Mouse (Mus musculus) heart, embryonic 12.5 days (tissue): ENCODE measurements around the gene Trip12. TPM values are rescaled to one million over a fixed set of nuclear protein-coding genes. Genes with fewer than 3 reads are reported as not detected.

ENCODE experiments used
- ATAC-seq: fragments of 200-750 bp; cut with Nextera tagmentation; 2 replicates; pipeline ENCODE4 v1.8.0; 2017; ENCODE audit warnings: moderate TSS enrichment, moderate library complexity; ENCODE audit not compliant: insufficient number of reproducible peaks, low FRiP score
- H3K27ac ChIP-seq: fragments of 300-500 bp; sonication (generic); 2 replicates; pipeline ENCODE4 v1.5.1; 2016; ENCODE audit warnings: mild to moderate bottlenecking, moderate library complexity; ENCODE audit not compliant: poor library complexity, severe bottlenecking
- H3K27me3 ChIP-seq: fragments of 300-500 bp; sonication (generic); replicated peaks from 2 replicates; pipeline ENCODE4 v1.6.1; 2016; ENCODE audit warnings: mild to moderate bottlenecking, moderate library complexity
- H3K36me3 ChIP-seq: fragments of 300-500 bp; sonication (generic); 2 replicates; pipeline ENCODE4 v1.6.1; 2016; ENCODE audit warnings: mild to moderate bottlenecking, moderate library complexity
- H3K4me1 ChIP-seq: fragments of 300-500 bp; sonication (generic); replicated peaks from 2 replicates; pipeline ENCODE4 v1.6.1; 2016; ENCODE audit warnings: mild to moderate bottlenecking
- H3K4me2 ChIP-seq: fragments of 300-500 bp; sonication (generic); 2 replicates; pipeline ENCODE4 v1.6.1; 2016; ENCODE audit warnings: mild to moderate bottlenecking, moderate library complexity
- H3K4me3 ChIP-seq: fragments of 300-500 bp; sonication (generic); 2 replicates; pipeline ENCODE4 v1.5.1; 2016; ENCODE audit warnings: mild to moderate bottlenecking
- H3K9ac ChIP-seq: fragments of 300-500 bp; sonication (generic); 2 replicates; pipeline ENCODE4 v1.6.1; 2016; ENCODE audit warnings: mild to moderate bottlenecking, moderate library complexity
- H3K9me3 ChIP-seq: fragments of 300-500 bp; sonication (generic); replicated peaks from 2 replicates; pipeline ENCODE4 v1.6.1; 2016; ENCODE audit warnings: mild to moderate bottlenecking, moderate library complexity
- WGBS: fragments of 180-500 bp; shearing (Covaris S2); methylation state at CpG from one replicate; pipeline ENCODE4 v1.1.7; 2016; 5-methylcytosine and 5-hydroxymethylcytosine counted together
- microRNA-seq: library from miRNA; unstranded; fragments of <30 nt; microRNA quantifications from one replicate; pipeline ENCODE4, GENCODE M21; 2017
- polyA plus RNA-seq: library from polyadenylated mRNA; unstranded; fragments of >200 nt; fragmentation: Nextera tagmentation; extraction: Ambion mirVana; gene quantifications from 2 replicates; pipeline ENCODE4 v1.2.1, GENCODE M21; 2016

Gene Trip12
- polyA plus RNA-seq, 1 experiment from 2014 or later: 98.5 TPM

- WGBS: 16% methylated on average over 31 of the region's 31 CpGs
- ATAC-seq: no peak
These were observed 130.2 kb downstream of the Trip12 start for GRCm38 (mm10) chr1:84709810-84710785.

GRCm38 (mm10) chr1:84709406-84709805, 130.9 kb downstream of the Trip12 start:
- Histone ChIP-seq H3K27me3 (0 out of 2 replicates have a peak, but pooled peaks cover 15% of the 10 kb centered on the region), H3K9ac (no peak overlapping the region), H3K36me3 (no peaks in the 10 kb centered on the region), H3K4me3 (no peak overlapping the region), H3K27ac (no peak overlapping the region), H3K4me2 (peak overlapping the region; percentile 53), H3K9me3 (no peaks in the 10 kb centered on the region), H3K4me1 (peaks cover 5% of the 10 kb centered on the region; the same call in 1 of the 2 replicates)
- WGBS: 27% methylated on average over 5 of the region's 5 CpGs
- no peak for ATAC-seq

More at GRCm38 (mm10) chr1:84709810-84710785, 130.2 kb downstream of the Trip12 start:
- H3K9ac ChIP-seq: no peak overlapping the region
- H3K36me3 ChIP-seq: no peaks in the 10 kb centered on the region
- peak overlapping the region; percentile 14; the same call in 1 of the 2 replicates for H3K4me3 ChIP-seq
- no peak overlapping the region for H3K27ac ChIP-seq
- H3K4me2 ChIP-seq: peak overlapping the region; percentile 53
- H3K27me3 ChIP-seq: 0 out of 2 replicates have a peak, but pooled peaks cover 15% of the 10 kb centered on the region
- H3K4me1 ChIP-seq: peaks cover 5% of the 10 kb centered on the region; the same call in 1 of the 2 replicates
- no peaks in the 10 kb centered on the region for H3K9me3 ChIP-seq

GRCm38 (mm10) chr1:84700254-84700653, 140.1 kb downstream of the Trip12 start:
- no peak for ATAC-seq
- H3K4me2 ChIP-seq: no peak overlapping the region
- H3K4me3 ChIP-seq: no peak overlapping the region
- 90% methylated on average over 6 of the region's 6 CpGs for WGBS
- H3K9me3 ChIP-seq: 0 out of 2 replicates have a peak, but pooled peaks cover 2% of the 10 kb centered on the region
- H3K27me3 ChIP-seq: peaks cover 14% of the 10 kb centered on the region
- H3K36me3 ChIP-seq: no peaks in the 10 kb centered on the region
- H3K27ac ChIP-seq: no peak overlapping the region
- H3K4me1 ChIP-seq: peaks cover 6% of the 10 kb centered on the region
- H3K9ac ChIP-seq: no peak overlapping the region

- 5% methylated on average over 2 of the region's 2 CpGs for WGBS
- ATAC-seq: no peak
- Histone ChIP-seq H3K27ac (no peak overlapping the region), H3K4me3 (no peak overlapping the region), H3K9ac (no peak overlapping the region), H3K9me3 (0 out of 2 replicates have a peak, but pooled peaks cover 2% of the 10 kb centered on the region), H3K36me3 (no peaks in the 10 kb centered on the region), H3K4me1 (peaks cover 9% of the 10 kb centered on the region), H3K27me3 (peaks cover 42% of the 10 kb centered on the region), H3K4me2 (no peak overlapping the region)
These were observed 143.2 kb downstream of the Trip12 start for GRCm38 (mm10) chr1:84697136-84697535.

GRCm38 (mm10) chr1:84695517-84696411, 144.6 kb downstream of the Trip12 start, which contains the start of gene Dner:
TSS of gene Dner (minus strand) at chr1:84696221.
- Histone ChIP-seq H3K36me3 (no peaks in the 10 kb centered on the region), H3K27ac (no peak within 1 kb of the TSS), H3K4me3 (peak within 1 kb of the TSS; percentile 53), H3K4me1 (peaks cover 9% of the 10 kb centered on the region), H3K9me3 (0 out of 2 replicates have a peak, but pooled peaks cover 2% of the 10 kb centered on the region), H3K9ac (peak within 1 kb of the TSS; percentile 41; the same call in 1 of the 2 replicates), H3K27me3 (peaks cover 43% of the 10 kb centered on the region), H3K4me2 (peak within 1 kb of the TSS; percentile 99)
- peak; percentile 82 for ATAC-seq
- under 1% methylated on average over 75 of the region's 75 CpGs for WGBS

- Histone ChIP-seq H3K9ac (0 out of 2 replicates have a peak overlapping the region, but pooled peaks have one; percentile 41), H3K4me1 (peaks cover 9% of the 10 kb centered on the region)
- ATAC-seq: no peak
These were observed 145.4 kb downstream of the Trip12 start for GRCm38 (mm10) chr1:84694688-84695474.

GRCm38 (mm10) chr1:84677910-84678309, 162.4 kb downstream of the Trip12 start:
- no peak overlapping the region for H3K9ac ChIP-seq
- no peak overlapping the region for H3K4me2 ChIP-seq
- no peak overlapping the region for H3K27ac ChIP-seq
- H3K27me3 ChIP-seq: no peaks in the 10 kb centered on the region
- ATAC-seq: no peak
- H3K4me3 ChIP-seq: no peak overlapping the region
- no peaks in the 10 kb centered on the region for H3K4me1 ChIP-seq
- H3K9me3 ChIP-seq: peaks cover 5% of the 10 kb centered on the region; the same call in 1 of the 2 replicates
- 59% methylated on average over 4 of the region's 4 CpGs for WGBS
- no peaks in the 10 kb centered on the region for H3K36me3 ChIP-seq

More at GRCm38 (mm10) chr1:84694688-84695474, 145.4 kb downstream of the Trip12 start:
- Histone ChIP-seq H3K27me3 (peaks cover 46% of the 10 kb centered on the region), H3K4me3 (peak overlapping the region; percentile 53), H3K36me3 (no peaks in the 10 kb centered on the region), H3K4me2 (peak overlapping the region; percentile 99), H3K9me3 (0 out of 2 replicates have a peak, but pooled peaks cover 2% of the 10 kb centered on the region), H3K27ac (no peak overlapping the region)
- 16% methylated on average over 26 of the region's 26 CpGs for WGBS

Small RNA genes lying within 50 kb of the gene (microRNA-seq; reads per million reads assigned to microRNA genes)
- 2.4 reads per million, percentile 2 among the genes with 10 or more reads in this experiment for gene Mir5126

Other genes starting within 250 kb of the Trip12 start
- 1.0 and 1.2 TPM in 2 replicates for gene Dner, start 144.3 kb downstream of the Trip12 start, polyA plus RNA-seq
- gene Fbxo36, start 675 bp downstream of the Trip12 start, polyA plus RNA-seq: 8.6 and 8.9 TPM in 2 replicates
- gene Slc16a14, start 94.6 kb upstream of the Trip12 start, polyA plus RNA-seq: 0.17 and 0.26 TPM in 2 replicates